Mouse (Mus musculus) MEL (cell line): ENCODE measurements around the gene Nwd1. TPM values are rescaled to one million over a fixed set of nuclear protein-coding genes. Genes with fewer than 3 reads are reported as not detected.
A peak's percentile ranks its signal among the peaks of the same experiment; 100 is the strongest.

Experiments used
- DNase-seq: peaks from one replicate; pipeline ENCODE4 v3.0.0; 2011; ENCODE audit warnings: low read depth, low spot score
- H3K27ac ChIP-seq: 2 replicates; pipeline ENCODE4 v1.5.1; 2012; ENCODE audit warnings: low read depth, mild to moderate bottlenecking, control low read depth, low read length, moderate library complexity; ENCODE audit not compliant: control insufficient read depth
- H3K27me3 ChIP-seq, 2 experiments: fragments of 150-350 bp in 1 of 2; sonication (generic) in 1 of 2; 2 replicates each; pipeline ENCODE4 v1.6.1; 2012; ENCODE audit warnings: low read length in 2 of 2, mild to moderate bottlenecking in 2 of 2, improper control_type of control experiment in 1 of 2, moderate library complexity in 1 of 2; ENCODE audit not compliant: insufficient read depth in 2 of 2, control insufficient read depth in 1 of 2
- H3K36me3 ChIP-seq, 2 experiments: 2 replicates each; pipeline ENCODE4 v1.6.1; 2012 to 2014; ENCODE audit warnings: low read length in 2 of 2, improper control_type of control experiment in 1 of 2, inconsistent platforms in 1 of 2, mild to moderate bottlenecking in 1 of 2; ENCODE audit not compliant: insufficient read depth in 2 of 2, control insufficient read depth in 1 of 2
- H3K4me1 ChIP-seq, 2 experiments: fragments of 150-350 bp in 1 of 2; sonication (generic) in 1 of 2; 2 replicates each; pipeline ENCODE4 v1.6.1; 2012; ENCODE audit warnings: low read length in 2 of 2, improper control_type of control experiment in 1 of 2, mild to moderate bottlenecking in 1 of 2; ENCODE audit not compliant: insufficient read depth in 2 of 2, control insufficient read depth in 1 of 2
- H3K4me3 ChIP-seq, 2 experiments: fragments of 150-350 bp in 1 of 2; sonication (generic) in 1 of 2; 2 replicates each; pipeline ENCODE4 v1.5.1; 2012; ENCODE audit warnings: low read depth in 2 of 2, low read length in 2 of 2, mild to moderate bottlenecking in 2 of 2, moderate library complexity in 2 of 2, control low read depth in 1 of 2, improper control_type of control experiment in 1 of 2; ENCODE audit not compliant: control insufficient read depth in 1 of 2, insufficient read depth in 1 of 2
- H3K79me2 ChIP-seq: 2 replicates; pipeline ENCODE4 v1.6.1; 2012; ENCODE audit warnings: mild to moderate bottlenecking, low read length, moderate library complexity; ENCODE audit not compliant: control insufficient read depth, poor library complexity, insufficient read depth
- H3K9ac ChIP-seq: 2 replicates; pipeline ENCODE4 v1.6.1; 2012; ENCODE audit warnings: low read depth, mild to moderate bottlenecking, control low read depth, low read length, moderate library complexity; ENCODE audit not compliant: control insufficient read depth, poor library complexity, severe bottlenecking
- H3K9me3 ChIP-seq: fragments of 150-350 bp; sonication (generic); replicated peaks from 2 replicates; pipeline ENCODE4 v1.6.1; 2012; ENCODE audit warnings: mild to moderate bottlenecking, low read length, improper control_type of control experiment, moderate library complexity; ENCODE audit not compliant: insufficient read depth
- CHD2 ChIP-seq: IDR thresholded peaks from 2 replicates; pipeline ENCODE4 v1.6.1; 2011; ENCODE audit warnings: low read length, improper control_type of control experiment
- CTCF ChIP-seq, 3 experiments: IDR thresholded peaks in 2 of 3; conservative IDR thresholded peaks in 1 of 3; 2 replicates each; pipeline ENCODE4 v1.5.1; 2011 to 2012; ENCODE audit warnings: low read length in 3 of 3, low read depth in 2 of 3, mild to moderate bottlenecking in 2 of 3, improper control_type of control experiment in 1 of 3, inconsistent platforms in 1 of 3, mixed read lengths in 1 of 3, moderate library complexity in 1 of 3; ENCODE audit not compliant: control insufficient read depth in 1 of 3, insufficient read depth in 1 of 3, poor library complexity in 1 of 3, severe bottlenecking in 1 of 3
- GABPA ChIP-seq: IDR thresholded peaks from 2 replicates; pipeline ENCODE4 v1.6.1; 2012; ENCODE audit warnings: low read depth, mild to moderate bottlenecking, inconsistent platforms, low read length, improper control_type of control experiment, moderate library complexity
- JUND ChIP-seq: IDR thresholded peaks from 2 replicates; pipeline ENCODE4 v1.6.1; 2011; ENCODE audit warnings: low read depth, mild to moderate bottlenecking, improper control_type of control experiment, low read length
- MAFK ChIP-seq: IDR thresholded peaks from 2 replicates; pipeline ENCODE4 v1.6.1; 2011; ENCODE audit warnings: low read depth, mild to moderate bottlenecking, low read length, improper control_type of control experiment, borderline replicate concordance
- MAX ChIP-seq: IDR thresholded peaks from 2 replicates; pipeline ENCODE4 v1.6.1; 2011; ENCODE audit warnings: low read length, improper control_type of control experiment
- MEF2A ChIP-seq: IDR thresholded peaks from 2 replicates; pipeline ENCODE4 v1.6.1; 2014; ENCODE audit warnings: low read depth, mild to moderate bottlenecking, inconsistent platforms, low read length, improper control_type of control experiment; ENCODE audit not compliant: poor library complexity, insufficient replicate concordance, severe bottlenecking; ENCODE audit errors: extremely low read depth
- MXI1 ChIP-seq: IDR thresholded peaks from 2 replicates; pipeline ENCODE4 v1.6.1; 2011; ENCODE audit warnings: mild to moderate bottlenecking, low read depth, low read length, improper control_type of control experiment
- MYB ChIP-seq: IDR thresholded peaks from 2 replicates; pipeline ENCODE4 v1.6.1; 2011; ENCODE audit warnings: mild to moderate bottlenecking, low read depth, low read length, improper control_type of control experiment
- NELFE ChIP-seq: IDR thresholded peaks from 2 replicates; pipeline ENCODE4 v1.6.1; 2011; ENCODE audit warnings: low read depth, low read length, improper control_type of control experiment
- POLR2A ChIP-seq, 2 experiments: IDR thresholded peaks; 2 replicates each; pipeline ENCODE4 v1.6.1; 2011 to 2012; ENCODE audit warnings: low read length in 2 of 2, mild to moderate bottlenecking in 2 of 2, control low read depth in 1 of 2, improper control_type of control experiment in 1 of 2, low read depth in 1 of 2, moderate library complexity in 1 of 2; ENCODE audit not compliant: control insufficient read depth in 1 of 2, insufficient read depth in 1 of 2, poor library complexity in 1 of 2
- POLR2AphosphoS2 ChIP-seq: IDR thresholded peaks from 2 replicates; pipeline ENCODE4 v1.6.1; 2011; ENCODE audit warnings: low read length, improper control_type of control experiment
- POLR2AphosphoS5 ChIP-seq: IDR thresholded peaks from 2 replicates; pipeline ENCODE4 v1.6.1; 2012; ENCODE audit warnings: low read depth, borderline replicate concordance, mild to moderate bottlenecking, inconsistent platforms, low read length, moderate library complexity, mixed read lengths
- RAD21 ChIP-seq: IDR thresholded peaks from 2 replicates; pipeline ENCODE4 v1.6.1; 2011; ENCODE audit warnings: mild to moderate bottlenecking, low read depth, low read length, improper control_type of control experiment
- SMC3 ChIP-seq: IDR thresholded peaks from 2 replicates; pipeline ENCODE4 v1.6.1; 2011; ENCODE audit warnings: low read depth, low read length, improper control_type of control experiment
- TBP ChIP-seq: IDR thresholded peaks from 2 replicates; pipeline ENCODE4 v1.8.0; 2011; ENCODE audit warnings: low read depth, low read length, improper control_type of control experiment
- TCF12 ChIP-seq: IDR thresholded peaks from 2 replicates; pipeline ENCODE4 v1.6.1; 2014; ENCODE audit warnings: low read depth, mild to moderate bottlenecking, inconsistent platforms, low read length, improper control_type of control experiment, moderate library complexity
- UBTF ChIP-seq: IDR thresholded peaks from 2 replicates; pipeline ENCODE4 v1.6.1; 2012; ENCODE audit warnings: low read depth, mild to moderate bottlenecking, inconsistent platforms, low read length, improper control_type of control experiment, moderate library complexity, borderline replicate concordance; ENCODE audit not compliant: insufficient read depth
- USF2 ChIP-seq, 2 experiments: IDR thresholded peaks; 2 replicates each; pipeline ENCODE4 v1.6.1; 2011 to 2012; ENCODE audit warnings: improper control_type of control experiment in 2 of 2, low read length in 2 of 2, borderline replicate concordance in 1 of 2, inconsistent platforms in 1 of 2, low read depth in 1 of 2, mild to moderate bottlenecking in 1 of 2; ENCODE audit not compliant: insufficient read depth in 1 of 2
- ZC3H11A ChIP-seq: IDR thresholded peaks from 2 replicates; pipeline ENCODE4 v1.6.1; 2012; ENCODE audit warnings: low read depth, mild to moderate bottlenecking, inconsistent platforms, low read length, improper control_type of control experiment
- ZMIZ1 ChIP-seq: IDR thresholded peaks from 2 replicates; pipeline ENCODE4 v1.6.1; 2012; ENCODE audit warnings: low read depth, mild to moderate bottlenecking, inconsistent platforms, low read length, improper control_type of control experiment, moderate library complexity
- polyA plus RNA-seq, 2 experiments: library from polyadenylated mRNA; stranded (reverse) in 1 of 2; unstranded in 1 of 2; fragments of >175 nt in 1 of 2; fragments of >200 nt in 1 of 2; gene quantifications; 2 replicates each; pipeline versions ENCODE4 v1.2.1 to v1.2.4; 2012; ENCODE audit warnings: low replicate concordance in 2 of 2, low read depth in 1 of 2; ENCODE audit not compliant: insufficient read length in 2 of 2, insufficient read depth in 1 of 2, missing spikeins in 1 of 2
- total RNA-seq: library from RNA; depleted of rRNA; stranded (reverse); fragments of 300-350 nt; gene quantifications from 2 replicates; pipeline ENCODE4 v1.2.3, GENCODE M21; 2012

The Nwd1 gene
- total and polyA plus RNA-seq, 3 experiments = 0.03 TPM; not detected in 2

GRCm38 (mm10) chr8:72757426-72758195 lies 111.1 kb downstream of the Nwd1 start:
- Histone ChIP-seq H3K27ac (no peak overlapping the region), H3K27me3 (no peaks in the 10 kb centered on the region), H3K36me3 (no peaks in the 10 kb centered on the region), H3K4me3 (no peak overlapping the region), H3K79me2 (no peaks in the 10 kb centered on the region), H3K9me3 (no peaks in the 10 kb centered on the region), H3K4me1 (no peaks in the 10 kb centered on the region), H3K9ac (no peak overlapping the region)
- DNase-seq = no peak
- TF ChIP-seq CTCF (IDR thresholded peaks at IDR 0.05 in 2 of 3, conservative IDR thresholded peaks at IDR 0.05 in 1 of 3; ENCODE audit: control insufficient read depth in 1 of 3, insufficient read depth in 1 of 3, low read depth in 2 of 3, low read length in 3 of 3, poor library complexity in 1 of 3, severe bottlenecking in 1 of 3) (no peak), JUND (no peak), POLR2A (IDR thresholded peaks at IDR 0.05; ENCODE audit: control insufficient read depth in 1 of 2, insufficient read depth in 1 of 2, low read depth in 1 of 2, low read length in 2 of 2, poor library complexity in 1 of 2) (no peak), USF2 (IDR thresholded peaks at IDR 0.05; ENCODE audit: borderline replicate concordance in 1 of 2, insufficient read depth in 1 of 2, low read depth in 1 of 2, low read length in 2 of 2) (no peak), NELFE (no peak), MXI1 (no peak), GABPA (no peak), ZMIZ1 (no peak), POLR2AphosphoS2 (no peak), MEF2A (no peak), CHD2 (no peak), TBP (no peak), MAFK (no peak), RAD21 (no peak), MYB (no peak), SMC3 (no peak), ZC3H11A (no peak), TCF12 (no peak), MAX (no peak)

- no peaks in the 10 kb centered on the region for H3K4me1 ChIP-seq
These were observed 111.8 kb downstream of the Nwd1 start for GRCm38 (mm10) chr8:72758310-72758709.

More at GRCm38 (mm10) chr8:72758310-72758709, 111.8 kb downstream of the Nwd1 start:
- Histone ChIP-seq H3K27me3 (no peaks in the 10 kb centered on the region), H3K4me3 (no peak overlapping the region), H3K27ac (no peak overlapping the region), H3K36me3 (no peaks in the 10 kb centered on the region), H3K9me3 (no peaks in the 10 kb centered on the region), H3K9ac (no peak overlapping the region), H3K79me2 (no peaks in the 10 kb centered on the region)
- DNase-seq = peak; percentile 16
- TF ChIP-seq NELFE (no peak), GABPA (no peak), UBTF (no peak), CTCF (IDR thresholded peaks at IDR 0.05 in 2 of 3, conservative IDR thresholded peaks at IDR 0.05 in 1 of 3; ENCODE audit: control insufficient read depth in 1 of 3, insufficient read depth in 1 of 3, low read depth in 2 of 3, low read length in 3 of 3, poor library complexity in 1 of 3, severe bottlenecking in 1 of 3) (peak in 2 of 3 experiments; percentile 6 to 36; a peak in 1 of 6 replicates), RAD21 (peak; percentile 28), MXI1 (no peak), SMC3 (peak; percentile 29; the same call in 1 of the 2 replicates), TCF12 (no peak), USF2 (IDR thresholded peaks at IDR 0.05; ENCODE audit: borderline replicate concordance in 1 of 2, insufficient read depth in 1 of 2, low read depth in 1 of 2, low read length in 2 of 2) (no peak), POLR2AphosphoS5 (no peak)
